Mouse (Mus musculus) gastrocnemius, postnatal 36 days (tissue): Measurements from ENCODE around the gene Chrd. TPM values are rescaled to one million over a fixed set of nuclear protein-coding genes. Genes with fewer than 3 reads are reported as not detected.

Experiments used
- DNase-seq, 2 experiments: peaks; one replicate each; pipeline ENCODE4 v3.0.0; 2022
- intact Hi-C: fragments of 180-260 bp; cut with DNase I; formaldehyde crosslinking; loops from one replicate; pipeline ENCODE4 v1.15.1; 2025
- total RNA-seq, 2 experiments: library from RNA; stranded (reverse); gene quantifications; 2 replicates each; pipeline ENCODE4 v1.2.3; 2021

The Chrd gene
- total RNA-seq, 2 experiments from 2014 or later, result 2.3 to 3.0 TPM

DNA sequence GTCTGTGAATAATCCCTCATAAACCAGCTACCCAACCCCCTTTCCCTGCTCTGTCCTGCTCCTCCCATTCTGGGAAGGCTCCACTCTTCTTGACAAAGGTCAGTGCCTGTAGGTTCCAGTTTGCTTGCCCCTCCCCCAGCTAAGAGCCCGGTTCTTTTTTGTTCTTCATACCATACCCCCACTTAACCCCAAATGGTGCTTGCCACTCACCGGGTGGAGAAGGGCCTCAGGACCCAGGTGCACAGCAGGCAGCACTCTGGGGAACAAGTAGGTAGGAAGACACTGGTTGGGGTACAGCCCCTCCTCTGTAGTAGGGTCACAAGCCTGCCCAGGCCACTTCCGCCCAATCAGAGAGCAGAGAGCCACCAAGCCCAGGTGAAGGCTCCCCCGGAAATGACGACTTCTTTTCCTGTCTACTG lies 2.6 kb upstream of the Chrd start:
- no peak for DNase-seq
- intact Hi-C loops, result no loop called here

DNA sequence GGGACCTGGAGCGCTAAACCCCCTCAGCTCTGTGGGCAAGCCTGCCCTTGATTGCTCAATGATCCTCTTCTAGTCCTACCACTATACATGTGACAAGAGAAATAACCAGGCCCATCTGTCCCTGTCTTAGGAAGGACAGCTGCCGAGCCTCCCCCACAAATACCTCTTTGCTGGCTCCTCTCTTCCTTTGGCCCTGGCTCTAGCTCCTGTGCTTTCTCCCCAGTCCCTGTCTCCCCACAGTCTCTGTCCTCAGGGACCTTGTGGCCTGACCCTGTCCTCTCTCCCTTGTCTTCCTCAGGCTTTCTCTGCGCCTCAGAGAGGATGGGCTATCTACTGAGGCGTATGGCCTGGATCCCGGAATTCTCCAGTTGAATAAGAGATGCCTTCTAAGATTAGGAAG lies 1.2 kb upstream of the Chrd start:
- intact Hi-C loops, result no loop called here
- no peak for DNase-seq

DNA sequence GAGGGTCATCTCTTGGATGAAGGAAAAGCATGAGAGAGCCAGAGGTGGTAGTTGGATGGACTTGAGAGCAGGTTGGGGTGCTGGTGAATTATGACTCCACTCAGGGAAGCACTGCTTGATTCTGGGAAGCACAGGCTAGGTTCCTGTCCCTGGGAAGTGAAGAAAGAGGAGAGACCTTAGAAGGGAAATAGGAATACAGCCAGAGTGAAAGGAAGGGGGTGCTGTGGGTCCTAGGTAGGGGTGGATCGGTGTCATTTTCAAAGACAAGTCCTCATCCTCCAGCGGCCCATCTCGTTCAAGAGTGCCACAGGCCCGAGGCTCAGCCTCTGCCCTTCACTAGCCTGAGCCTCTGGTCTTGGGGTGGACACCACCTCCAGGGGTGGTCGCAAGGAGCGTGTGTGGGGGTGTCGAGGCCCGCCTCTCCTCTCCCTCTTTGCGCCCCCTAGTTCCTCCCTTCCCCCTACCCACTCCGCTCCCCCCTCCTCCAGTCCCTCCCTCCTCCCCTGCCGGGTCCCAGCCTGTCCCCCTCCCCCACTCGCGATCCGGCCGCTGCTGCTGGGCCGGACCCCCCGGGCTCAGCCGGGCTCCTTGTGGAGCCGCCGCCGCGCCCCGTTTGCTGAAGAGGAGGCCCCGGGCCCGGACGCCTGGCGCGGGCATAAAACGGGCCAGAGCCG lies 539 bp upstream of the Chrd start:
- DNase-seq, result no peak
- intact Hi-C loops, result no loop called here

DNA sequence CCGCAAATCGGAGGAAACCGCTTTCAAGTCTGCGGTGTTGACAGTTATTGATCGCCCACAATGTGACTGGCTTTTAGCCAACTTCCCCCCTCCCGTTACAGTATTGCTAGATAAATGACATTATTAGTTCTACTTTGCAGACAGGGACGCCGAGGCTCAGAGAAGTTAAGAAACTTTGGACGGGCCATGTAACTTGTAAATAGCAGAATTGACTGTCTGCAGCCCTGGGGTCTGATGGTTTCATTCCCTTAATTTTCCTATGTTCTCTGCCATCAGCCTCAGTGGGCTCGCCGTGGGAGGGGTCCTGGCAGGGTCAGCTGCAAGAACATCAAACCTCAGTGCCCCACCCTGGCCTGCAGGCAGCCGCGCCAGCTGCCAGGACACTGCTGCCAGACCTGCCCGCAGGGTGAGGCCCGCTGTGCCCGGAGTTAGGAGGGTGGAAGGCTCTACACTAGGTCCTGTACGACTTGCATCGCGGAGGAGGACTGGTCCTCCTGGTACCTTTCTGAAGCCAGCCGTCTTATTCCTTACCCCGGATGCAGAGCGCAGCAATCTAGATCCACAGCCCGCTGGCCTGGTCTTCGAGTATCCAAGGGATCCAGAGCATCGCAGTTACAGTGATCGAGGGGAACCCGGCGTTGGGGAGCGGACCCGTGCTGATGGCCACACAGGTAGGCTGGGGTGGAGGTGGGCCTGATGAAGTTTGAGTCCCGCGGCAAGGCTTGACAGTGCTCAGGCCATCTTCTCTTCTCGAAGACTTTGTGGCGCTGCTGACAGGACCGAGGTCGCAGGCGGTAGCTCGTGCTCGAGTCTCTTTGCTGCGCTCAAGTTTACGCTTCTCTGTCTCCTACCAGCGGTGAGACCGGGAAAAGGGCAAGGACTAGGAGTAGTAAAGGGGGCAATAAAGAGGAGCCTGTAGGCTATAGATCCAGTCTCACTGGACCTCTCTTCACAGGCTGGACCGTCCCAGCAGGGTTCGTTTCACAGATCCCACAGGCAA lies 1.1 kb downstream of the Chrd start, which contains the start of gene Thpo:
TSS of gene Thpo (minus strand) at position 781 of the 1,000 bp plus-strand sequence.
- DNase-seq, result no peak
- intact Hi-C loops, result no loop called here

DNA sequence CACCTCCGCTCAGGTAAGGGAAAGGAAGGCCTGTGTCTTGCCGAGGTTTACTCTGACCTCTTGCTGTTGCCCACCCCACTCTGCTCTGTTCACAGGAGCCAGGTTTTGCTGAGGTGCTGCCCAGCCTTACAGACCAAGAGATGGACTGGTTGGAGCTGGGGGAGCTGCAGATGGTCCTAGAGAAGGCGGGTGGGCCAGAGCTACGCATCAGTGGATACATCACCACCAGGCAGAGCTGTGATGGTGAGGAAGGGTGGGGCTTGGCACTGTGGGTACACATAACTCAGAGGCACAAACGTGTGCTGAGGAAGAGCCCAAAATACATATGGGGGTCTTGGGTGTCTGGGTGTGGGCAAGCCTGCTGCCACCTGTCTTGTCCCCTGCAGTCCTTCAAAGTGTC lies 2.7 kb downstream of the Chrd start:
- no peak for DNase-seq
- intact Hi-C loops, result no loop called here

DNA sequence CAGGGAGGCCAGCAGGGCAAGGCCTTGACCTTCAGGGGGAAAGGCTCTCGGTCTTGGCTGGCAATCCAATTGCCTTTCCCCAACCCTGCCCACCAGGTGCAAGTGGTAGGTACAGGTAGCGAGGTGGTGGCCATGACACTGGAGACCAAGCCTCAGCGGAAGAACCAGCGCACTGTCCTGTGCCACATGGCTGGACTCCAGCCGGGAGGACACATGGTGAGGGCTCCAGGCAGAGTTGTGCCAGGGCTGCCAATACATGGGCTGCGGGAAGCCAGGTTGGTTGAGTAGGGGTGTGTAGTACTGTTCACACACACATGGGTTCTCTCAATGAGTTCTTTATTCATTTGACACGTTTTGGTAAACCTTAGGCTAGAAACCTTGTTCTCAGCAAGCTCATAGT lies 3.2 kb downstream of the Chrd start:
- DNase-seq, result no peak
- intact Hi-C loops, result no loop called here

DNA sequence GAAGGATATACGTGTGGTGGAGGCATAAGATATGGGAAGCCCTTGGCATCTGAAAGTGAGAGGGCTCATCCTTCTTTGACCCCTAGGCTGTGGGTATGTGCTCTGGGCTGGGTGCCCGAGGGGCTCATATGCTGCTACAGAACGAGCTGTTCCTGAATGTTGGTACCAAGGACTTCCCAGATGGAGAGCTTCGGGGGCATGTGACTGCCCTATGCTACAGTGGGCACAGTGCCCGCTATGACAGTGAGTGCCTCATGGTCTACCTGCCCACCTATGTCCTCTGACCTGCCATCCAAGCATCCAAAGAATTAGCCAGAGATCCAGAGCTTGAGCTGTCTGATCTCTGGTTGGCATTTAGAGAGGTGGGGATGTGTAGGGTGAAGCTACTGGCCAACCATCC lies 3.9 kb downstream of the Chrd start:
- intact Hi-C loops, result no loop called here

DNA sequence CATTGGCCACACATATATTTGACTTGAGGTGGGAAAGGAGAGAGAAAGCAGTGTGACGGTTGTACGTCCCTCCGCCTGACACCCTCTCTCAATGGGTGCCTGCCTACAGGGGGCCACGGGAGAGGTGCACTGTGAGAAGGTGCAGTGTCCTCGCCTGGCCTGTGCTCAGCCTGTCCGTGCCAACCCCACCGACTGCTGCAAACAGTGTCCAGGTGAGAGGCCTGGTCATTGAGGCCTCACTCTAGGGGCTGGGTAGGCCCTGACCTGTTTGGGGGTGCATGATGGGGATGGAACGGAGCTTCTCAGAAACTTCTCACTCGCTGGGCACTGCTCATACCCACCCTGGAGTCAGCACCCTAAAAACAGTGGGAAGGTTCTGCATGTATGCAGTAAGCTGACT lies 6.9 kb downstream of the Chrd start:
- intact Hi-C loops, result no loop called here
- no peak for DNase-seq

More for the DNA sequence above, 3.9 kb downstream of the Chrd start:
- DNase-seq, result no peak

DNA sequence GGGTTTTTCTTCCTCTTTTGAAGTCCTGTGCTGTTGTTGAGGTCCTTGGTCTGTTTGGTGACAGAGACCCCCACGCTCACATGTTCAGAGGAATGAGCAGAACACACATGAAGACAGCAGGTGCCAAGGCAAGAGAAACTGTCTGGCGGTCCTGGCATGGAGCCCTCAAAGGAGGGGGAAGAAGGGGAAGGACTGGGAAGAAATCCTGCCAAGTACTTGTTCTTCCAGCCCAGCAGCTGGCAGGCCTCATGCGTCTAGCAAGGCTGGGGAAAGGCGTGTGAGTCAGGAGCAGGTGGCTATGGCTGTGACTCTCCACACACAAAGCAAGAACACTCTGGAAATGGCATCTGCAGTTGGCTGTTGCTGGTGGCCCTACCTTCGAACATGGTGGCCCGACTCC lies 13.7 kb downstream of the Chrd start:
- peak; percentile 59 to 77 for DNase-seq
- intact Hi-C loops, result no loop called here

DNA sequence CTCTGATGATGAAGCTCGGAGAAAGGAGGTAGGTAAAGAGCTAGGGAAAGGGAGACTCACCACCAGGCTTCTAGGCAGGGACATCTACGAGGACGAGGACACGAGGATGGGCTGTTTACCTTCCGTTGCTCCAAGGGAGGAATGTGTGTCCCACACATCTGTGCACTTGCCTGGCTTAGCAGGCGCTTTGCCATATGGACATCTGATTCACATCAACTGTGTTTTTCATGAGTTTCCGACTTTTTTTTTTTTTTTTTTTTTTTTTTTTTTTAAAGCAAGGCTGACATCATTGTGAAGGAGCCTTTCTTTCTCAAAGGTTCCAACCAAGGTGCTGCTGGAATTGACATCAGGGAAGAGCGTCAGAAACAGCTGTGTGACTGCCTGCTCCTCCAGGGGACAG lies 17.6 kb downstream of the Chrd start:
- no peak for DNase-seq
- intact Hi-C loops, result no loop called here

DNA sequence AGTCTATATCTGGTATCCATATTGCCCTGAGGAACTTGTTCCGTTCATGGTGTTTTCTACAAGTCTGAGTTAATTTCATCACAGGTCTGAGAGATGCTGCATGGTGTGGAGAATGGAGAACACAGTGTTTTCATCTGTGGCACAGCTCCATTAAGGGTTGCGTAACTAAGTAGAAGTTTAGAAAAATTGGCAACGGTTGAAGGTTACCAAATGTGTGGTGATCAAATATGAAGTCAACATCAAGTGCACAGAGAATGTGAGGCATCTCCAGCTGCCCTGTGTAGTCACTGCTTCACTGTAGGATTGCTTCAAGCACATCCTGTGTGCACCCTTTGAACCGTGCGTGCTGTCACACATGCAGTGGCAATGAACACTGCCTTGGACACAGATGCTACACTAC lies 23.1 kb downstream of the Chrd start:
- no peak for DNase-seq
- intact Hi-C loops, result no loop called here

DNA sequence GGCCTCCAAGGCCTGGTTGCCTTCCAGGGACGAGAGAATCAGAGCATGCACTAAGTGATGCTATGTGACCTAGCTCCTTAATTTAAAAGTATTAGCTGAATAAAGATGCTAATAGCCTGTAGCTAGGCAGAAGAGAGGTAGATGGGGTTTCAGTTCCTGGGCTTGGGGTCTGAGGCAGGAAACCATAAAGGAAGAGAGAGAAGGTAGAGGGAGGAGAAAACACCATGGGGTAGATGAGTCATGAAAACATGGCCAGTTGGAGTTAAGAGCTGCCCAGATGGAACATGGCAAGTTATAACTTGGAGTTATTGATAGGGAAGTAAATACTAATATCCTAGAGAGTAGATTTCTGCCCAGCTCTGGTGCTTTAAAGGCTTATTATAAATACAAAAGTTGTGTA lies 24.5 kb downstream of the Chrd start:
- intact Hi-C loops, result no loop called here
- DNase-seq, result no peak

DNA sequence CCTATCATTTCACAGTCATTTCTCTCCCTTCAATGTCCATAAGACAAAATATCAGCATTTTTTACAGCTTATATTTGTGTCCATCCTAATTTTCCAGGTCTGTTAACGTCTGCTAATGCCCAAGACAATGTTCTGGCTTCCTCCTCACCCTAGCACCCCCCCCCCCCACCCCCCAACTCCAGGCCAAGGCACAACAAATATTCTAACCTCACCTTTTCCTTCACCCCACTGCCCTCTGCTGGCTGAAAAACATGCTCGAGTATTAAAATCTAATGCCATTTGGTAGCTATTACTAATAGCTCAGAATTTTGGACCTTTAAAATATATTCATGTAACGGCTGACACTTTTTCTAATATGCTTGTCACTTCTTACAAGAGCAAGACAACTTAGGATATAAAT lies 28.8 kb downstream of the Chrd start:
- intact Hi-C loops, result no loop called here
- peak in 1 of 2 experiments; percentile 42 for DNase-seq

DNA sequence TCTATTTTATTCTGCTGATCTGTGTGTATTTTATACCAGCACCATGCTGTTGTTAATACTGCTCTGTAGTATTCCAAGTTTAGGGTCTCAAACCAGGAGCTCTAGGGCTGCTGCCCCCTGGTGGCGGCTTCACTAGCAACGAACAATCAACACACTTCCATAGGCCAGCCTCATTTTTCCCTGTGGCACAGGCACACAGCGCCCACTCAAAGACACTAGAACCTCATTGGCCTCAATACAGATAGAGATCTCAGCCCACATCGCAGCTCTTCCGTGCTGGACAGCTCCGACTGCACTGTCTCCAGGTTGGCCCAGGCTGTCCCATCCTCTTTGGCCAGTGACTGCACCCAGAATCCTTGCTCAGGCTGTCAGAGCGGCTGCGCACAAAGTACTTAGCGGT lies 32.3 kb downstream of the Chrd start:
- peak in 1 of 2 experiments; percentile 22 for DNase-seq
- intact Hi-C loops, result loop anchor here (2.0 kb wide), 1 partner anchor 40 kb away; no protein-coding TSS in a partner anchor

DNA sequence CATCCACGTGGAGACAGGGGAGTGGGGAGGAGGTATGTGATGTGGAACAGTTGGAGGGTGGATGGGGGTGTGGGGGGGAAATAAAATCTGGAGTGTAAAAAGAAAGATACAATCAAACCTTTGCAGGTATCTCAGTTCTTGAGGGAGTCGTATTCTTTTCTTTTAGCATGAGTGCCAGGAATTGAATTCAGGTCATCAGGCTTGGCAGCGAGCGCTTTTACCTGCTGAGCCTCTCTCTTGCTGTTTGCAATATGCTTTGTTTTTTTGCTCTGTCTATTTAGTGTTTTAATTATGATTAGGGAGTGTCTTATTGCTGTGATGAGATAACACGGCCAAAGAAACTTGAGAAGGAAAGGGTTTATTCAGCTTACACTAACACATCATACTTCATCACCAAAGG lies 42.1 kb downstream of the Chrd start:
- intact Hi-C loops, result no loop called here
- no peak for DNase-seq

DNA sequence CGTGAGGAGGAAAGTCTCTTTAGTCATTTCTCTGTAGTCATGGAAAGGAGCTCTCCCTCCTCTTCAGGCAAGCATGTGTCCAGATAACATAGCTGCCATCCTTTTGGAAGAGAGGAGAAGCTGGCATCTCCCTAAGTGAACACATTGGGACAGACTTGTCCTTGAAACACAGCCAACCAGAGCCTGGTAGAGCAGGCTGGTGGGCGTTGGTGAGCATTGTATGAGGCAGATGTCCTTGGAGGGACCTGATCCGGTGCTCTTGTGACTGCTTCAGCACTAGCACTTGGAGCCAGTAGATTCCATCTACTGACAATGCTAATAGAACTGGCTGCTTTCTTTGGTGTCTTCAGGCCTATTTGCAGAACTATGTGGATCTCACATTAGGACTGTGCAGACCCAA lies 46.9 kb downstream of the Chrd start:
- intact Hi-C loops, result loop anchor here (10.0 kb wide), 1 partner anchor 585 kb away; no protein-coding TSS in a partner anchor
- no peak for DNase-seq

DNA sequence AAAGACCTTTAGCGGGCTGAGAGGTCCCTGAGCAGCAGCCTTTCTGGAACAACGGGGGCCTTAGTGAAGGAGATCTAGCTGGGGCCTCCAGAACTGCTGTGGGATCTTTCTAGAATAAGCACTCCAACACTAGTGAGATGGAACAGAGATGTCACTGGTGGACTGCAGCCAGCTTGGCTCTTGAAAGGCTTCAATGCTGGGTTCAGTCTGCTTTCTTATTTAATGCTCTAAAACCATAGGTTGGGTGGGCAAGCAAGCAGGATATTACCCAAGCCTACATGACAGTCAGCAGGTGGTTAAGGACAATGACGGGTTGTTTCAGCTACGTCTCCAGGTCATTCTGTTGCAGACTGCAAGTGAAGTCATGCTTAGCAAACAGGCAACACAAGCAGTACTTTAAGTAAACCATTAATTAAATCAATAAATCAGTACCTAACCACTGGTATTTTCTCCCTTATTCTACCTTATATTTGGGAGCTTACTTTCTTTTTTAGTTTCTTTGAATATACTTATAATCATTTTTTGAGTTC lies 48.2 kb downstream of the Chrd start:
- no peak for DNase-seq
- intact Hi-C loops, result loop anchor here (10.0 kb wide), 1 partner anchor 584 kb away; no protein-coding TSS in a partner anchor

DNA sequence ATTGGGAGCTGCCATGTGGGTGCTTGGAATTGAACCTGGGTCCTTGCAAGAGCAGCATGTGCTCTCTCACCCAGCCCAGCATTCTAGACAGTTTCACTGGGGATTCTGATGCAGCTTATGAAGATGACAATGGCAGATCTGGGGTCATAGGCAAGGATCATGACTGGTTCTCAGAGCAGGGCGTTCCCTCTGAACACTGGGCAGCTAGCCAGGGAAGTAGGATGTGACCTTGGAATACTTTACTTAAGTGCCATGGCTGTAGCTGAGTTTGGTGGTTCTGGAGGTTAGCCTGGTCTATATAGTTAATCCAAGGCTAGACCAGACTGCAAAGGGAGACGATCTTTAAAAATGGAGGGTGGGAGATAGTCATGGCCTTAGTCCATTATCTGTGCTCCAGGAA lies 51.0 kb downstream of the Chrd start:
- DNase-seq, result no peak
- intact Hi-C loops, result loop anchor here (10.0 kb wide), 1 partner anchor 581 kb away; no protein-coding TSS in a partner anchor

DNA sequence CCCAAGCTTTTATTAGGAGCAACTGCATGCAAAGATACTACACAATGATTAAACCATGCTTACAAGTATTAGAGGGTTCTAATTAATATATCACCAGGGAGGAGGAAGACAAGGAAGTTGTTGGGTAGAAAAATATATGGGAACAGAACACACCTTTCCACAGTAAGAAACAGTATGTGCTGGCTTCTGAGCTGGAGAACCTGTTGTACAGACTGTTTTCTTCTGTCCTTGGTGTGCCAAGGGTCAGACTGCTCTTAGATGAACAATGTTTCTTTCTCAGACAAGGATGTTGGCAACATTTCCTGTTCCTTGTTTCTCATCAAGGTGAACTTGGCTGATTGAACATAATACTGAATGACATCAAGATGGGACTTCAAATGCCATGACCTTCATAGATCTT lies 51.8 kb downstream of the Chrd start:
- no peak for DNase-seq

DNA sequence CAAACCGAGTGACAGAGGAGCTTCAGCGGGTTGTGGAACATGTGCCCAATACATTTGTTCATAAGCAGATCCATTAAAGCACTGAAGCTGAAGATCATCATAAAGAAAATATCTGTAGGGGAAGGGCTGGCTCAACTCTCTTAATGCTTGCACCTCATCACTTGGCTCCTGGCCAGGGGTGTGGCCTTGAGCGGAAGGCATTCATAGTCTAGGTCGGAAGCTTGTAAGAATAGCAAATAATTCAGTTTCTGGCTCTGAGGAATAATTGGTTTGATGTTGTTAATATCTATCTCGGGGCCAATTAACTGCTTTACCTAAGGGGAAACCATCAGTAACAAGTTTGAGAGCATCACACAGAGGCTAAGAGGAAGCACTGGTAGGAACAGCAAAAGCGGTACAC lies 53.6 kb downstream of the Chrd start:
- DNase-seq, result no peak
- intact Hi-C loops, result loop anchor here (10.0 kb wide), 1 partner anchor 578 kb away; no protein-coding TSS in a partner anchor

More for the DNA sequence above, 51.8 kb downstream of the Chrd start:
- intact Hi-C loops, result loop anchor here (10.0 kb wide), 1 partner anchor 580 kb away; no protein-coding TSS in a partner anchor

DNA sequence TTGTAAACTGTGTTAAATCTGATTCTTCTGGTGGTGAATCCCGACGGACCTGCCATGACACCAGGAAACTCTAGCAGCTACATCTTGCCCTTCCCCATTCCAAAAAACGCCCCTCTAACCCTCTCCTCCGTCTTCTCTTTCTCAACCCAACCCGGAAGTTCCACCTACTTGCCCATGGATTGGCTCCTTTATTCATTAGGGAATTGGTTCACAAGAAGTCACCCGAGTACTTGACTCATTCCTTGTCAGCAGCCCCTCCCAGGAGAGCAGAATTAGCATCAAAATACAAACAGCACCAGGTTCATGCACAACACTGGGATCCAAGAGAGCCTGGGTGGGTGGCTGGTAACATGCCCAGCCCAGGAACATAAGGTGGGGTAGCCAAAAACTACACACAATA lies 58.9 kb downstream of the Chrd start:
- DNase-seq, result no peak
- intact Hi-C loops, result no loop called here
